Mouse (Mus musculus) neural tube, embryonic 15.5 days (tissue): ENCODE results near the gene Gm13088. TPM values are rescaled to one million over a fixed set of nuclear protein-coding genes. Genes with fewer than 3 reads are reported as not detected.
"Not testable (repeated sequence)": the region's sequence is repeated elsewhere in the genome, so short reads cannot be mapped to it uniquely, and the experiment has no call there.

ENCODE experiments used
- ATAC-seq: fragments of 200-750 bp; cut with Nextera tagmentation; 2 replicates; pipeline ENCODE4 v1.8.0; 2017; ENCODE audit warnings: mild to moderate bottlenecking, moderate TSS enrichment, moderate library complexity; ENCODE audit not compliant: low FRiP score
- H3K27ac ChIP-seq: fragments of 300-500 bp; sonication (generic); replicated peaks from 2 replicates; pipeline ENCODE4 v1.5.1; 2015; ENCODE audit warnings: mild to moderate bottlenecking, inconsistent platforms
- H3K27me3 ChIP-seq: fragments of 300-500 bp; sonication (generic); replicated peaks from 2 replicates; pipeline ENCODE4 v1.6.1; 2015; ENCODE audit warnings: inconsistent platforms
- H3K36me3 ChIP-seq: fragments of 300-500 bp; sonication (generic); 2 replicates; pipeline ENCODE4 v1.6.1; 2015; ENCODE audit warnings: inconsistent platforms
- H3K4me1 ChIP-seq: fragments of 300-500 bp; sonication (generic); 2 replicates; pipeline ENCODE4 v1.6.1; 2015; ENCODE audit warnings: inconsistent platforms
- H3K4me2 ChIP-seq: fragments of 300-500 bp; sonication (generic); 2 replicates; pipeline ENCODE4 v1.6.1; 2015; ENCODE audit warnings: inconsistent platforms, mild to moderate bottlenecking, moderate library complexity
- H3K4me3 ChIP-seq: fragments of 300-500 bp; sonication (generic); replicated peaks from 2 replicates; pipeline ENCODE4 v1.5.1; 2015; ENCODE audit warnings: mild to moderate bottlenecking, inconsistent platforms
- H3K9ac ChIP-seq: fragments of 300-500 bp; sonication (generic); replicated peaks from 2 replicates; pipeline ENCODE4 v1.6.1; 2015; ENCODE audit warnings: mild to moderate bottlenecking, inconsistent platforms
- H3K9me3 ChIP-seq: fragments of 300-500 bp; sonication (generic); replicated peaks from 2 replicates; pipeline ENCODE4 v1.6.1; 2016; ENCODE audit warnings: inconsistent platforms
- WGBS: fragments of 180-500 bp; shearing (Covaris S2); methylation state at CpG from one replicate; pipeline ENCODE4 v1.1.7; 2015; ENCODE audit warnings: mixed read lengths; 5-methylcytosine and 5-hydroxymethylcytosine counted together
- polyA plus RNA-seq: library from polyadenylated mRNA; unstranded; fragments of >200 nt; fragmentation: Nextera tagmentation; extraction: Ambion mirVana; gene quantifications from 2 replicates; pipeline ENCODE4 v1.2.1, GENCODE M21; 2015

Gene Gm13088
- not detected in 2 replicates for polyA plus RNA-seq

DNA sequence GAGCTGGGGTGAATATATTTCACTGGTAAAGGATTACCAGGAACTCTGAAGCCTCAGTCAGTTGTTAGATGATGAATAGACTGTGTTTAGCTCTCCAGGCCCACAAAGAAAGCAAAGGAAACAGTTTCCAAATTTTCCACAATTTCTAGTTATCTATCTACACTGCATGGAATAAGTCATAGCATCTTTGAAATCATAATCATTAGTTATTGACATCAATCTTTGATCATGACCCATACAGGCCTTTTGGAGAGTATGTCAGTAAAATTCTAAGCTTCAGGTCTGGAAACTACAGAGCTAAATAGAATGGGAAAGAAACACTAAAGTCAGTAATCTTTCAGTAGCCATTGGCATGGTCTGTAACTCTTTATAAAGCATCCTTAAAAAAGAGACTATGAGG, at the start of gene Gm13088:
TSS of gene Gm13088 (minus strand) at position 101 of the 400 bp plus-strand sequence.
- H3K36me3 ChIP-seq, H3K27me3 ChIP-seq, ATAC-seq, H3K9ac ChIP-seq, H3K4me1 ChIP-seq, H3K9me3 ChIP-seq, H3K4me3 ChIP-seq, H3K27ac ChIP-seq, H3K4me2 ChIP-seq: not testable (repeated sequence)

DNA sequence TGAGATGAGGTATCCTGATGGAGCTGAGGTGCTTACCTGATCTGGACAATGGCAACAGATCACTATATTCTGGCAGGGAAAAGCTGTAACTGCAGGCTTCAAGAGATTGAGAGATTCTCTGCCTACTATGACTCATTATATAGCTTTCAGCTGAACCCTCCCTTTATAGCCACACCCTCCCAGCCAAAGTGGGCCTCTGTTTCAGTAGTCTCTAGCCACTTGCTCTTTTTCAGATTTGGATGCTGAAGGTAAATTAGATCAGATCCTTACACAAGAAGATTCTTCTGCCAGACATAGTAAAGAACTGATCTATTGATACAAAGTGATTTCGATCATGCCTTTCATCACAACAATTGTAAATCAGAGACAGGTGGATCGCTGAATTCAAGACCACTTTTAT, 45.6 kb upstream of the Gm13088 start, which contains the start of gene Gm13089:
TSS of gene Gm13089 (minus strand) at position 101 of the 400 bp plus-strand sequence.
- Histone ChIP-seq H3K4me2 (no peak within 1 kb of the TSS), H3K4me1 (no peaks in the 10 kb centered on the region), H3K36me3 (no peaks in the 10 kb centered on the region), H3K27me3 (no peaks in the 10 kb centered on the region), H3K4me3 (no peak within 1 kb of the TSS), H3K9ac (no peak within 1 kb of the TSS), H3K9me3 (peaks cover 12% of the 10 kb centered on the region), H3K27ac (no peak within 1 kb of the TSS)
- ATAC-seq = no peak
- WGBS = 92% methylated on average over 2 of the region's 2 CpGs

- H3K9me3 ChIP-seq, H3K36me3 ChIP-seq, H3K4me3 ChIP-seq, H3K9ac ChIP-seq, H3K4me2 ChIP-seq, H3K27ac ChIP-seq, H3K4me1 ChIP-seq, ATAC-seq, H3K27me3 ChIP-seq: not testable (repeated sequence)
- WGBS = 84% methylated on average over 4 of the region's 4 CpGs
Observed at GRCm38 (mm10) chr4:143618101-143618500, 38.9 kb downstream of the Gm13088 start.

DNA sequence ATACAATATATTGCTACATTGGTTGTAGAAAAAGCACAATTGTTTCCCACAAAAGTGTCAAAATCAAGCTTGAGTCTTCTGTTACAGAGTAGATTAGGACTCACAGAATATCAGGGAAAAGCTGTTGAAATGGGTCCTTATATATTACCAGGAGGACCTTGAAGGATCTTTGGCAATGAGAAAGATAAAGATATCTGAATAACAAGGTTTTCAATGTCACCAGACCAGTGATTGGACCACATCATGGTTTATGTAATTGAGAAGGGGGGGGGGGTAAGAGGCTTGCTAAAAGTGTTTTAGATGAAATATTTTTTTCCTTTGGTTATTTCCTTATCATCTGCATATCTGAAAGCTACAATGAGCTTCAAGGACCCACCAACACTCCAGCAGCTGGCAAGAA, 42.3 kb downstream of the Gm13088 start, which contains the start of gene Gm13083:
TSS of gene Gm13083 (plus strand) at position 301 of the 400 bp plus-strand sequence.
- not testable (repeated sequence) for H3K9me3 ChIP-seq, H3K27ac ChIP-seq, H3K4me2 ChIP-seq, H3K27me3 ChIP-seq, ATAC-seq, H3K4me1 ChIP-seq, H3K36me3 ChIP-seq, H3K4me3 ChIP-seq, H3K9ac ChIP-seq

DNA sequence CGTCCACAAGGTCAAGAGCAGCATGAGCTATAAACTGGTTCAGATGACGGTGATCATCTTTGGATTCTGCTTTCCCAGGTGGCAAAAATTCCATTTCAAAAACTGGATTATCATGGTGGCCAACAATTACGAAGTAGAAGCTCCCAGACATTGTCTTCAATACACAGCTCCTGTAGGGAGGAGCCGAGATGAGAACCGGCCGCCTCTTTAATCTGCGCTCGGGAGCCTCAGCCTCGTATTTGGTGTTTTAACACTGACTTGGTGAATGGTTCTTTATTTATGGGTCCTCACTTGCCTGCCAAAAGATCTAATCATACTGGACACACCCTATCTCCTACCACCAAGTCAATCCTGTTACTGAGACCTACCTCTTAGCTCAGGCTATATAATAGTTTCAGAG, 45.1 kb downstream of the Gm13088 start:
- H3K36me3 ChIP-seq, H3K4me2 ChIP-seq, H3K27ac ChIP-seq, H3K4me1 ChIP-seq, H3K9me3 ChIP-seq, H3K4me3 ChIP-seq, ATAC-seq, H3K27me3 ChIP-seq, H3K9ac ChIP-seq: not testable (repeated sequence)
- 85% methylated on average over 9 of the region's 9 CpGs for WGBS

Other genes with a start within 250 kb of the Gm13088 start
- gene Pramef8, start 244.8 kb downstream of the Gm13088 start, polyA plus RNA-seq = 17.7 and 20.7 TPM in 2 replicates
- gene Oog4, start 206.9 kb downstream of the Gm13088 start, polyA plus RNA-seq = not detected in 2 replicates
- gene Gm13043, start 145.9 kb downstream of the Gm13088 start, polyA plus RNA-seq = not detected in 2 replicates
- not detected in 2 replicates for gene Gm13040, start 121.3 kb downstream of the Gm13088 start, polyA plus RNA-seq
- gene BC080695, start 105.5 kb downstream of the Gm13088 start, polyA plus RNA-seq = not detected in 2 replicates
- gene Gm13057, start 105.5 kb downstream of the Gm13088 start, polyA plus RNA-seq = not detected in 2 replicates
- not detected in 2 replicates for gene Gm13083, start 42.2 kb downstream of the Gm13088 start, polyA plus RNA-seq
- gene Gm13089, start 45.5 kb upstream of the Gm13088 start, polyA plus RNA-seq = not detected in 2 replicates
- gene Gm13078, start 62.2 kb upstream of the Gm13088 start, polyA plus RNA-seq = not detected in 2 replicates
- not detected in 2 replicates for gene Gm13023, start 132.1 kb upstream of the Gm13088 start, polyA plus RNA-seq
- not detected in 2 replicates for gene Gm13084, start 158.8 kb upstream of the Gm13088 start, polyA plus RNA-seq
- gene Gm13103, start 189.3 kb upstream of the Gm13088 start, polyA plus RNA-seq = not detected in 2 replicates
- not detected in 2 replicates for gene Pramef6, start 243.1 kb upstream of the Gm13088 start, polyA plus RNA-seq